In genomic region chr19:43662176-43662967, GRCm38 (mm10) we compare ENCODE assay signal across 8 mouse cellular contexts. TPM values are rescaled to one million over a fixed set of nuclear protein-coding genes. Genes with fewer than 3 reads are reported as not detected.
DNase-seq lines count a peak whose midpoint lies in the region; ATAC-seq lines count a peak whose summit lies in the region.

No protein-coding gene starts in this region.

- no peaks in the 10 kb centered on the region for H3K9me3 ChIP-seq in lung, embryonic 16.5 days (ENCODE audit: control insufficient read depth, low read length)
- H3K9me3 ChIP-seq in midbrain, embryonic 16.5 days (replicated peaks; ENCODE audit: control insufficient read depth, low read length, poor library complexity, severe bottlenecking): no peaks in the 10 kb centered on the region

- DNase-seq in adrenal gland, postnatal 14 days: peak; percentile 51
- no peak for DNase-seq in adrenal gland, postnatal 4 days (ENCODE audit: low spot score in 2 of 2)
- DNase-seq in lung, postnatal 14 days: no peak
- peak; percentile 66 for DNase-seq in kidney, adult 9 months
- DNase-seq in left cerebral cortex, postnatal 14 days (ENCODE audit: low spot score in 2 of 2): no peak
- DNase-seq in frontal cortex, postnatal 36 days (ENCODE audit: low spot score in 2 of 2): no peak

- ATAC-seq in lung, embryonic 16.5 days (ENCODE audit: low read depth): peak; percentile 38; the same call in 1 of the 2 replicates
- 0 out of 2 replicates have a peak, but pooled peaks have one; percentile 52 for ATAC-seq in midbrain, embryonic 16.5 days

- H3K4me2 ChIP-seq in lung, embryonic 16.5 days (ENCODE audit: low read depth, low read length): no peak overlapping the region
- peak overlapping the region; percentile 3; the same call in 1 of the 2 replicates for H3K4me2 ChIP-seq in midbrain, embryonic 16.5 days (ENCODE audit: low read length)

- no peaks in the 10 kb centered on the region for H3K4me1 ChIP-seq in lung, embryonic 16.5 days (replicated peaks; ENCODE audit: control insufficient read depth, insufficient read depth, low read length)
- peaks cover 7% of the 10 kb centered on the region for H3K4me1 ChIP-seq in midbrain, embryonic 16.5 days (ENCODE audit: control insufficient read depth, insufficient read depth, low read length)

- no peak overlapping the region for H3K9ac ChIP-seq in lung, embryonic 16.5 days (ENCODE audit: low read length)
- H3K9ac ChIP-seq in midbrain, embryonic 16.5 days (ENCODE audit: low read depth, low read length): no peak overlapping the region

- H3K27me3 ChIP-seq in lung, embryonic 16.5 days (ENCODE audit: control insufficient read depth, insufficient read depth, low read depth, low read length): no peaks in the 10 kb centered on the region
- H3K27me3 ChIP-seq in midbrain, embryonic 16.5 days (ENCODE audit: control insufficient read depth, insufficient read depth, low read depth, low read length): no peaks in the 10 kb centered on the region

- no peak overlapping the region for H3K4me3 ChIP-seq in lung, embryonic 16.5 days (ENCODE audit: low read length)
- H3K4me3 ChIP-seq in midbrain, embryonic 16.5 days (ENCODE audit: low read depth, low read length): no peak overlapping the region

- 47% methylated on average over 19 of the region's 19 CpGs for WGBS in lung, embryonic 16.5 days
- WGBS in midbrain, embryonic 16.5 days: 31% methylated on average over 19 of the region's 19 CpGs

- H3K27ac ChIP-seq in lung, embryonic 16.5 days (ENCODE audit: low read length): no peak overlapping the region
- H3K27ac ChIP-seq in midbrain, embryonic 16.5 days (ENCODE audit: low read length): no peak overlapping the region

- intact Hi-C loops in left cerebral cortex, postnatal 14 days (cut with DNase I): no loop called here

- H3K36me3 ChIP-seq in lung, embryonic 16.5 days (ENCODE audit: control insufficient read depth, insufficient read depth, low read length): peaks cover 5% of the 10 kb centered on the region
- H3K36me3 ChIP-seq in midbrain, embryonic 16.5 days (ENCODE audit: control insufficient read depth, insufficient read depth, low read length): peaks cover 3% of the 10 kb centered on the region

RNA-seq across cellular contexts. Expression of gene Slc25a28, which starts 12.3 kb away (rescaled TPM):
- 58.0 and 62.1 TPM in 2 replicates for total RNA-seq in adrenal gland, postnatal 14 days (2021)
- total RNA-seq in adrenal gland, postnatal 4 days (2021): 10 to 100 TPM; 82.6 to 93.9 TPM
- 9.1 and 12.2 TPM in 2 replicates for polyA plus RNA-seq in lung, embryonic 16.5 days (2015; fragmentation: Nextera tagmentation; extraction: Ambion mirVana)
- 12.8 and 14.1 TPM in 2 replicates for polyA plus RNA-seq in midbrain, embryonic 16.5 days (2015; fragmentation: Nextera tagmentation; extraction: Ambion mirVana)
- 10 to 100 TPM; 30.2 to 36.4 TPM for total RNA-seq in left cerebral cortex, postnatal 14 days (2021)

RNA-seq across cellular contexts. Expression of gene Entpd7, which starts 27.1 kb away (rescaled TPM):
- total RNA-seq in adrenal gland, postnatal 14 days (2021): 16.3 and 18.5 TPM in 2 replicates
- total RNA-seq in adrenal gland, postnatal 4 days (2021): 10 to 100 TPM; 20.9 to 24.6 TPM
- 9.2 and 9.5 TPM in 2 replicates for polyA plus RNA-seq in lung, embryonic 16.5 days (2015; fragmentation: Nextera tagmentation; extraction: Ambion mirVana)
- polyA plus RNA-seq in midbrain, embryonic 16.5 days (2015; fragmentation: Nextera tagmentation; extraction: Ambion mirVana): 7.1 and 8.2 TPM in 2 replicates
- total RNA-seq in left cerebral cortex, postnatal 14 days (2021): 10 to 100 TPM; 24.0 to 25.6 TPM

RNA-seq across cellular contexts. Expression of gene Nkx2-3, which starts 50.2 kb away (rescaled TPM):
- total RNA-seq in adrenal gland, postnatal 14 days (2021): not detected in 2 replicates
- total RNA-seq in adrenal gland, postnatal 4 days (2021): under 1 TPM in 1 of 2 experiments, not detected in 1; 0.28 TPM
- polyA plus RNA-seq in lung, embryonic 16.5 days (2015; fragmentation: Nextera tagmentation; extraction: Ambion mirVana): not detected in 2 replicates
- 0.51 and 0.55 TPM in 2 replicates for polyA plus RNA-seq in midbrain, embryonic 16.5 days (2015; fragmentation: Nextera tagmentation; extraction: Ambion mirVana)
- total RNA-seq in left cerebral cortex, postnatal 14 days (2021): not detected

Comparison
In these comparisons a context has a peak if more than half of its experiments do, and no peak if none do; other contexts are left out.
1. DNase-seq: peak in adrenal gland, postnatal 14 days (single experiment) and kidney, adult 9 months (single experiment); none in adrenal gland, postnatal 4 days (0 of 2), lung, postnatal 14 days (single experiment), left cerebral cortex, postnatal 14 days (0 of 2) and frontal cortex, postnatal 36 days (0 of 2).